9 mouse cellular contexts compared by ENCODE assay signal in the genomic region with DNA sequence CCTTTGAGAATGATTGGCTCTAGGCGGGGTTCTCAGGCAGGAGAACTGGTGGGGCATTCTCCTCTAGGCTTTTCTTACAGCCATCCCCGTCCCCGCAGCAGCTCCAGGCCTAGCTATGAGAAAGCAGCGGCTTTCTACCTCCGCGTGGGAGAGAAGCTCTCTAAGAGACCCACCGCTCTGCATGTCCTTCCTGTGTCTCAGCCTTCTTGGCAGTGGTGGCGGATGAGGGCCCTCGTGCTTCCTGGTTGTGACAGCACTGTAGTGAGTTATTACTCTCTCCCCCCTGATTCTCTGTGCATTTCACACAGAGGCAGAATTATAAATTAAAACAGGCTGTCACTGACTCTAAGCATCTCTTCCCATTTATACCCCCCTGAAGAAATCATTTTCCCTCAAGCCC.
DNase-seq lines count a peak whose midpoint lies in the region; ATAC-seq lines count a peak whose summit lies in the region.
"Had no signal": no experiment of that assay in that cellular context is flagged by ENCODE, and none has a peak within 500 bp of the region (broad histone marks: within the 10 kb centered on the region; RNA-seq: fewer than 3 reads in every experiment).

No protein-coding gene starts in this region.

- H3K27ac ChIP-seq in forebrain, embryonic 14.5 days (ENCODE audit: low read depth, low read length), result no peak overlapping the region
- H3K27ac ChIP-seq in forebrain, embryonic 15.5 days (replicated peaks), result no peak overlapping the region

- peaks cover 8% of the 10 kb centered on the region for H3K4me1 ChIP-seq in forebrain, embryonic 14.5 days (ENCODE audit: control insufficient read depth, insufficient read depth, low read length)
- peaks cover 4% of the 10 kb centered on the region; the same call in 1 of the 2 replicates for H3K4me1 ChIP-seq in forebrain, embryonic 15.5 days

- no peaks in the 10 kb centered on the region for H3K36me3 ChIP-seq in forebrain, embryonic 14.5 days (ENCODE audit: control insufficient read depth, insufficient read depth, low read length)
- H3K36me3 ChIP-seq in forebrain, embryonic 15.5 days, result no peaks in the 10 kb centered on the region

- H3K9ac ChIP-seq in forebrain, embryonic 14.5 days (ENCODE audit: low read length), result no peak overlapping the region
- H3K9ac ChIP-seq in forebrain, embryonic 15.5 days (replicated peaks), result no peak overlapping the region

- H3K27me3 ChIP-seq in forebrain, embryonic 14.5 days (replicated peaks; ENCODE audit: control insufficient read depth, insufficient read depth, low read length), result no peaks in the 10 kb centered on the region
- no peaks in the 10 kb centered on the region for H3K27me3 ChIP-seq in forebrain, embryonic 15.5 days
- H3K27me3 ChIP-seq: CH12.LX had no signal

- 67% methylated on average over 9 of the region's 9 CpGs for WGBS in forebrain, embryonic 14.5 days
- 63% methylated on average over 9 of the region's 9 CpGs for WGBS in forebrain, embryonic 15.5 days

- ATAC-seq in forebrain, embryonic 14.5 days, result no peak
- ATAC-seq in forebrain, embryonic 15.5 days (replicated peaks), result no peak
- ATAC-seq in granulocyte monocyte progenitor cell, adult 5-6 weeks (replicated peaks; ENCODE audit: poor library complexity, severe bottlenecking), result peak; percentile 77
- no peak for ATAC-seq in frontal cortex, adult (ENCODE audit: low TSS enrichment)

- no peaks in the 10 kb centered on the region for H3K9me3 ChIP-seq in forebrain, embryonic 14.5 days (replicated peaks; ENCODE audit: control insufficient read depth, low read length)
- no peaks in the 10 kb centered on the region for H3K9me3 ChIP-seq in forebrain, embryonic 15.5 days

- no peak overlapping the region for H3K4me2 ChIP-seq in forebrain, embryonic 14.5 days (ENCODE audit: low read length)
- no peak overlapping the region for H3K4me2 ChIP-seq in forebrain, embryonic 15.5 days (replicated peaks)

- peak; percentile 28 for DNase-seq in forebrain, embryonic 14.5 days (ENCODE audit: low spot score)
- peak; percentile 58 for DNase-seq in CD4-positive, CD25-positive, alpha-beta regulatory T cell, adult 2 months (ENCODE audit: low read depth, low spot score)
- peak; percentile 62 to 75 for DNase-seq in kidney, postnatal 4 days
- DNase-seq in cerebellum, postnatal 36 days, result no peak
- no peak for DNase-seq in ovary, postnatal 10 days (ENCODE audit: low spot score)

- H3K4me3 ChIP-seq in forebrain, embryonic 14.5 days (ENCODE audit: low read depth, low read length), result no peak overlapping the region
- H3K4me3 ChIP-seq in forebrain, embryonic 15.5 days, result no peak overlapping the region

Comparison
In these comparisons a context has a peak if more than half of its experiments do, and no peak if none do; other contexts are left out.
1. DNase-seq: peak in forebrain, embryonic 14.5 days (single experiment), CD4-positive, CD25-positive, alpha-beta regulatory T cell, adult 2 months (single experiment) and kidney, postnatal 4 days (2 of 2); none in cerebellum, postnatal 36 days (0 of 2) and ovary, postnatal 10 days (single experiment).